Mouse (Mus musculus) forebrain, embryonic 11.5 days (tissue): ENCODE data around the gene Olfr145. TPM values are rescaled to one million over a fixed set of nuclear protein-coding genes. Genes with fewer than 3 reads are reported as not detected.

ENCODE experiments used
- polyA plus RNA-seq: library from polyadenylated mRNA; unstranded; fragments of >200 nt; fragmentation: Nextera tagmentation; extraction: Ambion mirVana; gene quantifications from 2 replicates; pipeline ENCODE4 v1.2.1, GENCODE M21; 2014

Gene Olfr145
- polyA plus RNA-seq, 1 experiment from 2014 or later: not detected

Other genes with a start within 250 kb of the Olfr145 start
- 128 TPM in 2 replicates for gene Tbrg1, start 239.4 kb upstream of the Olfr145 start, polyA plus RNA-seq
- gene Panx3, start 227.5 kb upstream of the Olfr145 start, polyA plus RNA-seq: 0.32 TPM in 1 of 2 replicates, not detected in the other
- not detected in 2 replicates for gene Olfr160, start 180.5 kb upstream of the Olfr145 start, polyA plus RNA-seq
- not detected in 2 replicates for gene Olfr874, start 151.6 kb upstream of the Olfr145 start, polyA plus RNA-seq
- gene Olfr875, start 124.9 kb upstream of the Olfr145 start, polyA plus RNA-seq: not detected in 2 replicates
- not detected in 2 replicates for gene Olfr876, start 93.7 kb upstream of the Olfr145 start, polyA plus RNA-seq
- 0.12 TPM in 1 of 2 replicates, not detected in the other for gene Olfr877, start 42.5 kb upstream of the Olfr145 start, polyA plus RNA-seq
- gene Olfr878, start 21.1 kb downstream of the Olfr145 start, polyA plus RNA-seq: not detected in 2 replicates
- gene Olfr881, start 95.1 kb downstream of the Olfr145 start, polyA plus RNA-seq: not detected in 2 replicates
- not detected in 2 replicates for gene Olfr883, start 129.1 kb downstream of the Olfr145 start, polyA plus RNA-seq
- not detected in 2 replicates for gene Olfr884, start 149.8 kb downstream of the Olfr145 start, polyA plus RNA-seq
- gene Olfr885, start 164.6 kb downstream of the Olfr145 start, polyA plus RNA-seq: not detected in 2 replicates
- gene Olfr887, start 187.3 kb downstream of the Olfr145 start, polyA plus RNA-seq: not detected in 2 replicates
- not detected in 2 replicates for gene Olfr888, start 211.4 kb downstream of the Olfr145 start, polyA plus RNA-seq
- 0.11 and 0.12 TPM in 2 replicates for gene Olfr889, start 218.5 kb downstream of the Olfr145 start, polyA plus RNA-seq
- gene Olfr890, start 245.8 kb downstream of the Olfr145 start, polyA plus RNA-seq: not detected in 2 replicates